Mouse (Mus musculus) kidney, postnatal 25 days (tissue): Measurements from ENCODE around the gene Pcdh7.

Experiments used
- DNase-seq, 2 experiments: peaks; one replicate each; pipeline ENCODE4 v3.0.0; 2021; ENCODE audit warnings: mixed read lengths in 2 of 2

Pcdh7 gene

DNA sequence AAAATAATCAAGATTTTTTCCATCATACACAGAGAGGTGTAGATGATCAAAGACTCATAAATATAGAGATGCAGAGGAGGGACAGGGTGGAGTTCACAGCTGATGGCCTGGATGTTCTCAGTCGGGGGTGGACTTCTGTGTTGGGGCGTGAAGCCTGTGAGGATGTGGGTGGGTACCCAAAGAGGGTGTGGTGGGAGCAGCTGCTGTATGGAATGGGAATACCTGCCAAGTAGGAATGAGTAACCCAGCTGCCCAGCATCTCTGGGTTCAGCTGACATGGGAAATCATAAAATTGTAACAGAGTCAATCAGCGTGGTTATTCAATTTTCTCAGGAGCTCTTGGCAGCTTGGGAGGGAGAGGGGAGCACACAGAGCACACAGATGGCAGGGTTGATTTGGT, 85.3 kb downstream of the Pcdh7 start:
- no peak for DNase-seq

DNA sequence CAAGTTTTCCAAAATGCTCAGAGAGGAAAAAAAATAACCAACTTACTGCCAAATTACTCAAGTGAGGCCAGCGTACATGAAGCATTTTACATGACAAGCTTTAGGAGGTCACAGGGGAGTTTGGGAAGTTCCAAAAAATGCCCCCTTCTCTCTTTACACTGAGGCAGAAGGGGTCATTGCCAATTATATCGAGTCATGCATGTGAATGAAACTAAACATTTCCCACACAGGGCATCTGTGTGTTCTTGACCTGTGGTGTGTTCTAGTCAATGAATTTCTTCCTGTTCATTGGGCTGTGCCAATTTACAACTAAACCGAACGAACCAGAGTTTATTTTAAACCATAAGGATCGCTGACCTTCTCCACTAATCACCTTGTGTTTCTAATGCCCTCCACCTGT, 86.1 kb downstream of the Pcdh7 start:
- DNase-seq: no peak

DNA sequence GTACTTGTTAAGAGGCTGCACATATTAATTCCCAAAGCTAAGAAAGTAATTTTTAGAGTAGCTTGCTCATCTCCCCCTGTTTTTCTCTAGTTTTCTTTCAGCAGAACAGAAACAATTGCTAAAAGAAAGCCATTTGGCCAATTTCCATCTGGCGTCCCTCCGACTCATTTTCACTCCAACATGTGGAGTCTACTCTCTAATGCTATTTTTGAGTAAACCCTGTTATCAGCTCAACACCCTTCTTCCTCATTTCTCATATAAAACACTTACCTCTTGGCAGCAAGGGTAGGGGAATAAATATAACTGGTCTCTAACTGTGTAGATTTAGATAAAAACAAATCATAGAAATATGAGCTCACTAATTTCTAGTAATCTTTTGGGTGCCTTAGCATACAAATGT, 89.6 kb downstream of the Pcdh7 start:
- no peak for DNase-seq

- DNase-seq: no peak
Measured at GRCm38 (mm10) chr5:57810641-57811040, 92.9 kb downstream of the Pcdh7 start.

- no peak for DNase-seq
Measured at GRCm38 (mm10) chr5:57815964-57816589, 98.3 kb downstream of the Pcdh7 start.

DNA sequence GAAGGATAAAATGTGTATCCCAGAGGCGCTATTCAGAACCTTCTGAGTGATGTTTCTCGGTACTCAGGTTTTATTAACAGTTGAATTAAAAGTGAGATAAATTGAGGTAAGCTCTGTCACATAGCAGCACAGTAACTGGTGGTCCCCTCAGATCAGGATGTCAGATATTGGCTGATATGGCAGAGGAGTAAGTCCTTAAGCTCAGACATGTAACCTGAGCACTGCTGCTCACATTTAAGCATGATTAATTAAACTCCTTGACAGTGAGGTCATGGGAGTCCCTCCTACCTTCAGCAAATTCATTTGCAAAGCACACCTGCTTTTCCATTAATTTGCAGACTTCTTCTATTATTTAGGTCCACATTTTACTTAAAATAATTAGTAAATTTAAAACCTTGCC, 102.0 kb downstream of the Pcdh7 start:
- no peak for DNase-seq

DNA sequence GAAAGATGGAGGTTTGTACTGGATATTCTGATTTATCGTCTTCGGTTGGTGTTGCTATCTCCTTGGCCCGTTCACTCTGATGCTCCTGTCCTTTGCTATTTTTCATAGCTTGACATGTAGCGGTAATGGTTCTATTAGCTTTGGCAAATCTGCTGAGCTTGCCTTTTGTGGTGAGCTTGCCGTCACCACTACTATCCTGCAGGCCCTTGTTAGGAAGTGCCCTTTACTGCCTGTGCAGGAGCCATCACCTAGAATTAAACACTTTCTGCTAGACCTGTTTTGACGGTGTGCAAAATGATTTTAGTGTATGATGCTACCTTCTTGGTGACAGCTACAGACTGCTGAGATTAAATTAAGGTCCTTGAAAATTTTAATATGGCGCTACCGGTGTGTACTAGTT, 103.3 kb downstream of the Pcdh7 start:
- no peak for DNase-seq

- no peak for DNase-seq
Measured at GRCm38 (mm10) chr5:57828437-57828836, 110.7 kb downstream of the Pcdh7 start.

GRCm38 (mm10) chr5:57837150-57837549, 119.4 kb downstream of the Pcdh7 start:
- peak; percentile 28 to 50 for DNase-seq

- no peak for DNase-seq
Measured at GRCm38 (mm10) chr5:57841357-57842119, 123.8 kb downstream of the Pcdh7 start.

DNA sequence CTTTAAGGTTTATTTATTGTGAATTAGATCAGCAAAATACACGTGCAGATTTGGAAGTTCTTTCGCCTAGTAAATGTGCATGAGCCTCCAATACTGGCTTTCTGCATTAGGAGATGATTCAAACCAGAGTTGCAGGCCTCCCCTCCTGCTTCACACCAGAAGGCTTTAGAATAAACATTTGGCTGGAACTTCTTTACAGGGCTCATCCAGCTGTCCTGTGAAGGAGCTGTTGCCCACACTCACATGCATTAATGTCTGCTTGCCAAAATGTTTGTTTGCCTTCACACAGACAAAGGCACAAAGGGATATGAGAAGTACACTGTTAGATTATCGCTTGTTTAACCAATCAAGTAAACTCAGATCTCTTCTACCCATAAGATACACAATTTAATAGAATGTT, 129.7 kb downstream of the Pcdh7 start:
- DNase-seq: no peak

GRCm38 (mm10) chr5:57850111-57850510, 132.3 kb downstream of the Pcdh7 start:
- DNase-seq: no peak

GRCm38 (mm10) chr5:57857316-57857715, 139.5 kb downstream of the Pcdh7 start:
- no peak for DNase-seq

DNA sequence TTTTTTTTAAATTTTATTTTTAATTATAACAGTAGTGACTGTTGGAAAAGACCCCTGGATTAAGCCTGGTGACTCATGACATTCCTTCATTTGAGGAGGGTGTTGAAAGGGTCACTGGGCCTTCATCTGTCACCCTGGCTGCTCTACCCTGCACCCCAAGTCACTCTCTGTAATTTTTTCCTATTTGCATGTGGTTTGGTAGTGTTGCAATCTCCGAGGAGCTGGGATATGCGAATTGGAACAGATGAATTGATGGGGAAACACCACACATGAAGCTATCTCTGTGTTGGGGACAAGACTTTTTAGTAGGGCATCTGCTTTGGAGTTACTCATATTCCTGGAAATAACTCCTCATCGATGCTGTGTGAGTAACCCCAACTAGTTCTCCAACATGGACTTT, 146.5 kb downstream of the Pcdh7 start:
- DNase-seq: no peak

- DNase-seq: no peak
Measured at GRCm38 (mm10) chr5:57865256-57865655, 147.5 kb downstream of the Pcdh7 start.

DNA sequence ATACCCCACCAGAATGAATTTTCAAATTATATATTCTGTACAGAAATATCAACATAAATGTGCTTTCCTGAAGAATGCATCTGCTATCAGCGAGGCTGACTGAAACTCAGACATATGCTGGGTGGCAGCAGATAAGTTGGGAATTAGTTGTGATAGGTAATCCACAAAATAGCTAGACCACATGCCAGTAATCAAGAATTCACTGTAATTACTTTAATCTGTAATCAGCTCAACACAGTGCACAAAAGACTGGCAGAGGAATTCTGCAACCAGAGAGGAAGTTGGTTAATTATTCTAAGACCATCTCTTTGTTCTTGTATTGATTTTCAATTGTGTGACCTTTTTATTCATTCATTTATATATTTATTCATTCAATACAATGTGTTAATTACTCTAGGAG, 148.3 kb downstream of the Pcdh7 start:
- DNase-seq: no peak

- DNase-seq: no peak
Measured at GRCm38 (mm10) chr5:57867906-57868305, 150.1 kb downstream of the Pcdh7 start.

DNA sequence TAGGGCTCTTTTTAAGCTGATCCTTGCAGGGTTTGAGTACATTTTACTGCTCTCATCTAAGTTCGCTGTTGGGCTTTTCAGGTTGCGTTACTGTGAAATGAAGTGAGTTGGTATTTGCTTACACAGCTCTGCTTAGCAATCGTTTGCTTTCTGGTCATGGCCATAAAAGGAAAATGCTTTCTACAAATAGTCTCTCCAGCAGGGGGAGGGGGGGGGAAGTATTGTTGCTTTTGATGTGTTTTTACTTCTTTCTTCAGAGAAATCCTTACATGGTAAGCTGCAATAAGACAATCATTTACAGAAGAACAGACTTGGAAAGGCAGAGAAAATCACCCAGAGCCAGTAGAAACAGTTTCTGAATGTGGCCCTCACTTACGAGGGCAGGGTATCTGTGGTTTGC, 150.9 kb downstream of the Pcdh7 start:
- DNase-seq: peak; percentile 3 to 19

- DNase-seq: no peak
Measured at GRCm38 (mm10) chr5:57870727-57871126, 153.0 kb downstream of the Pcdh7 start.

DNA sequence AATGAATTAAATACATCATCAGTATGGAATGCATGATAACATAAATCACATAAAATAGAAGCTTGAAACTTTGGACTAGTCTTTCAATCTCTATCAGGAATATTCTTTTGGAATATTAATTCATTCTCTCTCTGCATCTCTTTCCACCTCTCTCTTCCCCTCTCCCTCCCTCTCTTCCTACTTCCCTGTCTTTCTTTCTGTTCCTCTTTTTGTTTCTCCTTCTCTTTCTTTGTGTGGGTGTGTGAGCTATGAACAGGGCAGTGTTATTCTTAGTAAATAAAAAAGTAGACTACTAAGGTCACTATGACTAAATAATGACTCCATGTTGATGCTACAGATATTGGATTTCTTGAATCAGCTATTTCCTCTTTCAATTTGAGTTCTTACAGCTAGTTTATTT, 167.2 kb downstream of the Pcdh7 start:
- DNase-seq: no peak

- DNase-seq: no peak
Measured at GRCm38 (mm10) chr5:57899018-57899614, 181.3 kb downstream of the Pcdh7 start.

DNA sequence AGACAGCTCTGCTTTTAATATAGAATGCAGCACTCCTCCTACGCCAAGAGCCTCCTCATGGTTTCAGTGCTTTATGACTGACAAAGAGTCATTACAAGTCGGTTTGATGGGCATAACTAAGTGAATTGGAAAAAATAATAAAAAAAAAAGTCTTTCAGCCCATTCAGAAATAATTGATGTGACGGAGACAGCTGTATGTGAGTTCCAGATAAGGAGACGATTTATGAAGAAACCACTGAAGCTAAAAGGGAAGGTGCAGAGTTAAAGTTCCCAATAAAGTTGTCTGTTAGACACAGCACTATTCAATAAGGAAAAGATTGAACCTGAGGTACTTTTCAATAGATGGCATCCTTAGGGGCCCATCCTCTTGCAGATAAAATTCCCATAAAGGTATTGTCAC, 189.5 kb downstream of the Pcdh7 start:
- DNase-seq: no peak

GRCm38 (mm10) chr5:57921140-57921539, 203.4 kb downstream of the Pcdh7 start:
- no peak for DNase-seq

DNA sequence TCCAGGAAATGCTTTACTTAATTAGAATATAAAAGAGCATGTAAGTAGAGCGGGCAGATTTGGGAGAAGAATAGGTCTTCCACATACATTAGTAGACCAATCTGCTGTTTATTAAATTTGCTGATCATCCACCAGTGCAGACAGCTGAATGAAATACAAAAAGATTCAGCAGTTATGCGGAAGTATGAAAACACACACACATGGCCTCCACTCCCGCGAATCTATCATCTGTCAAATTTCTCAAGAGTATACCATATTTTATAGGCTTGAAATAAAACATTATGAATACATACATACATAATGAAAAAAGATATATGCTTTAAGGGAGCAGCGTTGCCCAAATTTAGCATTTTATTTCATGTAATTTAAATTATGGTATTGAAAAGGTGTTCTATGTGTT, 213.6 kb downstream of the Pcdh7 start:
- no peak for DNase-seq
